Mouse (Mus musculus) cerebellum, adult 9-11 months (tissue): ENCODE results near the gene Zfp740.
"Not testable (repeated sequence)": the region's sequence is repeated elsewhere in the genome, so short reads cannot be mapped to it uniquely, and the experiment has no call there.

Experiments used
- DNase-seq: peaks from one replicate; pipeline ENCODE4 v3.0.0; 2022

The Zfp740 gene

GRCm38 (mm10) chr15:102202971-102203834, at the start of gene Zfp740:
TSS of gene Zfp740 (plus strand) at chr15:102203249.
- peak; percentile 97 for DNase-seq

GRCm38 (mm10) chr15:102155006-102155405, 48.0 kb upstream of the Zfp740 start:
- DNase-seq, result not testable (repeated sequence)

DNA sequence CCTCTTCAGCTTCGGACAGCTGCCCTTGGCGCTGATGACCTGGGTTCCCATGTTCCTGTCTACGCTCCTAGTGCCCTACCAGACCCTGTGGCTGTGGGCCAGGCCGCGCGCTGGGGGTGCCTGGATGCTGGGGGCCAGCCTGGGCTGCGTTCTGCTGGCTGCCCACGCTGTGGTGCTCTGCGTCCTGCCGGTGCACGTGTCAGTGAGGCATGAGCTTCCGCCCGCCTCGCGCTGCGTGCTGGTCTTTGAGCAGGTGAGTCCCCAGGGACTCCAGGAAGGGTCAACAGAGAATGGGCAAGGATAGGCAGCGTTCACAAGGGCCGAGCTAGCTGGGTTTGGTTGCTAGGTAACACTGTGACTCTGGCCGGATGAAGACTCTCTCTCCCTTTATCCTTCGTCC, 46.2 kb upstream of the Zfp740 start:
- DNase-seq, result no peak

DNA sequence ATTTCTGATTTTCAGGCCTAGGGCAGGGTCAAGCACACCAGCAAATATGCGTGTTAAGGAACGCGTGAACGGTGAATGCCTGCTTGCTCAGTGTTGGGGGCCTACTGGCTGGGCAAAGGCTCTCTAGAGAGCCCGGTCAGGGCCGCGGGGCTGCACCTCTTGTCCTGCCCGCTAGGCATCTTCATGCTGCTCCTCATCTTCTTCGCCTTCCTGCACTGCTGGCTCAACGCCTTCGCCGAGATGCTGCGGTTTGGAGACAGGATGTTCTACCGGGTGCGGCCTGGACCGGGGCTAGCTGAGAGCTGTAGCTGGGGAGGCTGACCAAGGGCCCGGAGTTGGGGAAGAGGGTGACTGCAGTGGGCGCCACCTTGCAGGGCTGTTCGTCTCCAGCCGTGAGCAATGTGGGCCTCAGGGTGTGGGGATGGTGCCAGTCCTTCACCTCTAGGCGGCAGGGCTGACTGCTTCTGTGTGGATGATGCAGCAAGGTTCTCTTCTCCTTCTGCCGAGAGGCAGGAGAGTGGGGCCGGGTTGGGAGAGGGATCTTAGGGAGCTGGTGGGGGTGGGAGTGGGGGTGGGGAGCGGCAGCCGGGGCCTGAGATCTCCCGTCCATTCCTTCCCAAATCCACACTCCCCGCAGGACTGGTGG, 42.5 kb upstream of the Zfp740 start:
- no peak for DNase-seq

DNA sequence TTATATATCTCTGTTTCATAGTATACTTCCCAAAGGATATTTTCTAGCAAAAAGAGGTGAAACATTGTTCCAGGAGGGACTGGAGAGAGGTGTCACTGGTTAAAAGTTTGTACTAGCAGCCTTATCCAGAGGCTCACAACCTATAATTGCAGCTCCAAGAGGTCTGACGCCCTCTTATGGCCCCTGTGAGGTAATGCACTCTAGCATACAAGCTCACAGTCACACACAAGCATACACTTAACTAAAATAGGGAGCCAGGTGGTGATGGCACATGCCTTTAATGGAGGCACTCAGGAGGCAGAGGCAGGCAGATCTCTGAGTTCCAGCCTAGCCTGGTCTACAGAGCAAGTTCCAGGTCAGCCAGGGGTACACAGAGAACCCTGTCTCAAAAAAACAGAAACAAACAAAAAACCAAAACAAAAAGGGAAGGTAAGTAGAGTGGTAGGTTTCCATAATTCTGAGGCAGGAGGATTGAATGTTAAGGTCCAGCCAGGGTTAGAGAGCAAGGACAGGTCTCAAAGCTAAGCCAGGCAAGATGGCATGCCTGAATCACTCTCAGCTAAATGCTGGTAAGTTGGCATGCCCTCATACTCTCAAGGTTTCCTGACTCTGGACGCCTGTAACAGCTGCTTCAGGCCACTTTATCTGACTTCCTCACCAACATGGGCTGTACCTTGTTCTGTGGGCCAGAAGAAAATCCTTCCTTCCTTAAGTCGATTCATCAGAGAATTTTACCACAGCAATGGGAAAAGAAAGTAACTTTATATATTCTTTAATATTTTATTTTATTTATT, 39.0 kb upstream of the Zfp740 start:
- DNase-seq, result no peak

- no peak for DNase-seq
Measured at GRCm38 (mm10) chr15:102165468-102166100, 37.5 kb upstream of the Zfp740 start.

DNA sequence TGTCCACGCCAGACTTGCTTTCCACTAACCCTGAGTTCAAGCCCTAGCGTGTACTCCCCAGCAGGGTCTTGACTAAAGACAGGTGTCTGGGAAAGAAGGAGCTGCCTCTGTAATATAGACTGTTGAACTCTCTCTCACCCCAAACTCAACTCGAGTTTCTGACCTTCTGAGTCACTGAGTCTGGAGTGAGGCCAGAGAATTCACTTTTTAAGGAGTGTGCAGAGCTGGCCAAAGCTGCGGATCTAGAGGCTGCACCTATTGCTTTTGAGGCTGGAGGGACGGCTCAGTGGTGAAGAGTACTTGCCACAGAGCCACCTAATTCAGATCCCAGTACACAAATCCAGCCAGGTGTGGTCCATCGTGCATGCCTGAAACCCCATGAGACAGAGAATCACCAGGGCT, 35.4 kb upstream of the Zfp740 start:
- no peak for DNase-seq

DNA sequence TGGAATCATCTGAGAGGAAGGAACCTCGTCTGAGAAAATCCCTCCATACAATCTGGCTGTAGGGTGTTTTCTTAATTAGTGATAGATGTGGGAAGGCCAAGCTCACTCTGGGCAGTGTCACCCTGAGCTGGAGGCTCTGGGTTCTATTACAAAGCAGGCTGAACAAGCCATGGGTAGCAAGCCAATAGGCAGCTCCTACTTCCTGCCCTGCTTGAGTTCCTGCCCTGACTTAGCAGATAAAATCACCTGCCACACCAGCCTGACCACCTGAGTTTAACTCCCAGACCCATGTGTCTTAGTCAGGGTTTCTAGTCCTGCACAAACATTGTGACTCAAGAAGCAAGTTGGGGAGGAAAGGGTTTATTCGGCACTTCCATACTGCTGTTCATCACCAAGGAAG, 34.0 kb upstream of the Zfp740 start:
- DNase-seq, result no peak

DNA sequence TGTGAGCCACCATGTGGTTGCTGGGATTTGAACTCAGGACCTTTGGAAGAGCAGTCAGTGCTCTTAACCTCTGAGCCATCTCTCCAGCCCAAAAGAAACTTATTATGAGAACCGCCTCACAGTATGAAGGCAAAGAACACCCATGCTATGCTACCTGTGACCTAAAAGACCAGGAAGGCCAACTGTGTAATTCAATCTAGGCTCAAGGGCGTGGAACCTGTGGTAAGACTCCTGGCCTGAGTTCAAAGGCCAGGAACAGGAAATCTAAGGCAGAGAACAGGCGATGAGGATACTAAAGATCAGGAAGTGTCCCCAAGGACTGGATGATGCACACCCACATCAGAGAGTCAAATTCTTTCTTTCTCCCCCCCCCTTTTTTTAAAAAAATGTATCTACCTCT, 29.5 kb upstream of the Zfp740 start:
- no peak for DNase-seq

GRCm38 (mm10) chr15:102175736-102176319, 27.2 kb upstream of the Zfp740 start:
- no peak for DNase-seq

DNA sequence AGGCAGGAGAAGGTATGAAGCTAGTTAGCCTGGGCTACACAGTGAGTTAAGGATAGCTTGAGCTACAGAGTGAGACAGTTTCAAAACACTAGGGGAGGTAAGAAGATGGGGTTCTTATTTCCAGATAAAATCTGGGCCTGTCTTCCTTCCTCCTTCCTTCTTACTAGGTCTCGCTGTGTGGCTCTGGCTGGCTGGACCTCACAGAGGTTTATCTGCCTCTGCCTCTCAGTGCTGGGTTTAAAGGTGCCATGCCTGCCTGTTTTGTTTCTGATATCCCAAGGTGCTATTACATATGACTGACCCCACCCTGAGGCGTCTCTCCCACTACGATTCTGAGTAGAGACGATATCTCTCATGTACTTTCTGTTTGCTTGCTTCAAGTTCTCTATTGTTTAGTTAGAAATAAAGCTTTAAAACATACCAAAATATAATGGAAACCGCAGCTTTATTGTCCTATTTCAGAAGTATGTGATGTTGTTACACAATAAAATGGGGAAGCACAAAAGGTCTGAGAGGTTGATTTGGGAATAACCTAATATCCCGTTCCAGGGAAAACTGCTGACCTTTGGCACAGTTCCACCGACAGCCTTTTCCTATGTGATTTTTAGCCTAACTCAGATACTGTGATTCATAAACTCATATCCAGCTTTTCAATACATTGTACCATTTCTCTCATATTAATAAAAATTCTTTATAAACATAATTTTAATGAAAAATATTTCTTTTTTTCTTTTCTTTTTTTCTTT, 26.3 kb upstream of the Zfp740 start:
- DNase-seq, result no peak

DNA sequence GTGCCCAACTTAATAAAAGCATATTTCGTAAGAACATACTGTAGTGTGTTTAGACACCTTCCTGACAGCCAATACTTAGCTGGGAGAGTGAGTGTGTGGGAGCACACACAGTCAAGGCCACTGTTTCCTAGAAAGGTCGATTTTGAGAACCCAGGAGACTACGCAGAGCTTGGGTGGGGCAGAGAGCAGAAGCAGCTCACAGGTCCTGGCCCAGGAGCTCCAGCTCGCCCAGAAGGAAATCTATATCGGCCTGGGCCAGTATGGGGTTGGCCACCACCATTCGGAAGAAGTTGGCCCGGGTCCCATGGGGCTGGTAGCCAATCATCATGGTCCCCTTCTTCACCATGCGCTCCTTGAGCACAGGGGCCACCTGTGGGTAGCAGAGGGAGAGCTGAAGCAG, 25.6 kb upstream of the Zfp740 start:
- DNase-seq, result peak; percentile 10

DNA sequence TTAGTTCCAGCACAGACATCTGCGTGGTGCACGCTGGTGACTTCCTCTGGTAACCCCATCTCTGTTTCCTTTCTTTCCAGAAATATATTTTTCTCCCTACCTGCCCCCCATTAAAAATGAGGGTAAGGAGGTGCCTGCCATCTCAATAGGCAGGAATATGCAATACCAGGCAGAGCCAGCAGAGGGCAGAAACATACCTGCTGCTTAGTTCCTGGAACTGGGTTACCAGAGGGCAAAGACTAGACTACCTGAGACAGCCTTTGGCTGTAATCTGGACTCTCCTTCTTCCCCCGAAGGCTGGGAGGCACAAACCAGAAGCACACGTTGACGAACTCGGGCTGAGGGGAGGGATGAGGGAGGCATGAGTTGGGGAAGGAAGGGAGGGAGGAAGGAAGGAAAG, 24.8 kb upstream of the Zfp740 start:
- peak; percentile 82 for DNase-seq

GRCm38 (mm10) chr15:102179106-102179505, 23.9 kb upstream of the Zfp740 start:
- no peak for DNase-seq

GRCm38 (mm10) chr15:102179924-102180323, 23.1 kb upstream of the Zfp740 start:
- no peak for DNase-seq

DNA sequence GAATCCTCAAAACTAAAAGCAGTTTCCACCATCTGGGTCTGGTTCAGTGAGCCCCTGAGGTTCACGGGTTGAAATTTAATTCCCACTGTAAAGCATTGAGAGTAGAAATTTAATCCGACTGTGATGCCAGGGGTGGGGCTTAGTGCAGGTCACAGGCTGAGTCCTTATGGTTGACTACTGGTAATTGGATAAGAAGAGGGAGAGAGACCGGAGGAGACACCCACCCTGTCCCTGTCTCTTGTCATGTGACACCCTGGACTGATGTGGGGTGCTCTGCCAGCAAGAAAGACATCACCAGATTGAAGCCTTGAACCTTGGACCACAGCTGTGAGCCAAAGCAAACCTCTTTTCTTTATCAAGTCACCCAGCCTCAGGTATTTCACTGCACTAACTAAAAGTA, 20.0 kb upstream of the Zfp740 start:
- DNase-seq, result no peak

- no peak for DNase-seq
Measured at GRCm38 (mm10) chr15:102186239-102186638, 16.8 kb upstream of the Zfp740 start.

DNA sequence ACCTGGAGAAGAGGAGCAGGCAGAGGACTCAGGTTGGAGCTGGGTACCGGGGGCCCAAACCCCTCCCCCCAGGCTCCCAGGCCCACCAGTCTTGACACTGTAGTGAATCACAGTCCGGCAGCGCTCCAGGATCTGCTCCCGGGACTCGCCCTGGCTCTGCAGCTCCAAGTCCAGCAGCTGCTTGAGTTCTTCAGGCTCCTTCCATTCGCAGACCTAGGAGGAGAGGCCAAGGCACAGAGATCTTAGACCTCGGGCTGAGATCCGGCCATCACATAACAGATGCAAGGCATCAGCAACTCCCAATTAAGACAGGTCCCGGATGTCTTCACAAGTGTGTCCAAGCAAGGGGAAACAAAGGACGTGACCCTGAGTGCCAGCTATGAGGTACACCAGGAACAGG, 15.0 kb upstream of the Zfp740 start:
- no peak for DNase-seq

DNA sequence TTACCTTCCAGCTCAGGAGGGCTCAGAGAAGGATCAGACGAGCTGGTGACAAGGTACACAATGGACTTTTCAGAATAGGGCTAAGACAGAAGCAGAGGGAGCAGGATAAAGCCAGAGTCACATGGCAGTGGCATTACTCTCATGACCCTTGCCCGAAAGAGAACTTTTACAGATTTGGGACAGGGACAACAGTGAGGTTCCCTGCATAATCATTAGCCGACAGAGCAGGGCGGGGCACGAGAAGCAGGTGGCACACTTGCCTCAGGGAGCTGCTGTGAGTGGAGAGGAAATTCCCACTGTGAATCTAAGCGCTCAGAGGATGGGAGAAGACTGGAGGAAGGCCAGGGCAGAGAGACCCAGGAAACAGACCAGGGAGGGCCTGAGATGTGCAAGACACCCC, 14.2 kb upstream of the Zfp740 start:
- DNase-seq, result no peak

GRCm38 (mm10) chr15:102191699-102192098, 11.3 kb upstream of the Zfp740 start:
- no peak for DNase-seq

GRCm38 (mm10) chr15:102192271-102192812, 10.7 kb upstream of the Zfp740 start:
- no peak for DNase-seq
